Mouse (Mus musculus) frontal cortex, adult 2 months (tissue): ENCODE results near the gene Rhox2e. TPM values are rescaled to one million over a fixed set of nuclear protein-coding genes. Genes with fewer than 3 reads are reported as not detected.
"Not testable (repeated sequence)": the region's sequence is repeated elsewhere in the genome, so short reads cannot be mapped to it uniquely, and the experiment has no call there.

ENCODE experiments used
- DNase-seq, 2 experiments: peaks; one replicate each; pipeline ENCODE4 v3.0.0; 2022; ENCODE audit warnings: low spot score in 1 of 2; ENCODE audit errors: extremely low spot score in 1 of 2
- polyA plus RNA-seq: library from polyadenylated mRNA; depleted of rRNA; stranded (reverse); fragments of >200 nt; gene quantifications from 2 replicates; pipeline ENCODE4 v1.2.3, GENCODE M21; 2012; rRNA removed

Rhox2e gene
- polyA plus RNA-seq: not detected in 2 replicates

GRCm38 (mm10) chrX:37530152-37530551 lies at the start of gene Rhox2e:
TSS of gene Rhox2e (plus strand) at chrX:37530452.
- not testable (repeated sequence) for DNase-seq

DNA sequence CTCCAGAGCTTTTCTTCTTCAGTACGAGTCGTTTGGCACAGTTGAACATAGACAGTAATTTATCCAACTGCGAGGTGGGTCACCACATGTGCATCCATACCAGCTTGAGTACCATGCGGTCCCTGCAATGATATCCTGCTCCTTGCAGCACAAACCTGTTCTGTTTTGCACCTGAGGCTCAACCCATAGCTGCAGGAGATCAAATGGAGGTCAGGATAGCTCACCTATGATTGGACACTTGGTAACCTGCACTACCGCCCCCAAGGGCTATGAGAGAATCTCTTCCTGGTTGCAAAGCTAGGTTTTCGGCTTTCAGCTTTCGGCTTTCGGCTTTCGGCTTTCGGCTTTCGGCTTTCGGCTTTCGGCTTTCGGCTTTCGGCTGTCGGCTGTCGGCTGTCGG lies 16.2 kb upstream of the Rhox2e start, which contains the start of gene Rhox4d:
Rhox4d (plus strand) TSS at position 301 of the 400 bp plus-strand sequence.
- DNase-seq: not testable (repeated sequence)

GRCm38 (mm10) chrX:37541719-37542118 lies 11.5 kb downstream of the Rhox2e start, which contains the start of gene Rhox3e:
TSS of gene Rhox3e (plus strand) at chrX:37542019.
- not testable (repeated sequence) for DNase-seq

GRCm38 (mm10) chrX:37557112-37557511 lies 26.9 kb downstream of the Rhox2e start, which contains the start of gene Rhox4e:
TSS of gene Rhox4e (plus strand) at chrX:37557412.
- DNase-seq: not testable (repeated sequence)

DNA sequence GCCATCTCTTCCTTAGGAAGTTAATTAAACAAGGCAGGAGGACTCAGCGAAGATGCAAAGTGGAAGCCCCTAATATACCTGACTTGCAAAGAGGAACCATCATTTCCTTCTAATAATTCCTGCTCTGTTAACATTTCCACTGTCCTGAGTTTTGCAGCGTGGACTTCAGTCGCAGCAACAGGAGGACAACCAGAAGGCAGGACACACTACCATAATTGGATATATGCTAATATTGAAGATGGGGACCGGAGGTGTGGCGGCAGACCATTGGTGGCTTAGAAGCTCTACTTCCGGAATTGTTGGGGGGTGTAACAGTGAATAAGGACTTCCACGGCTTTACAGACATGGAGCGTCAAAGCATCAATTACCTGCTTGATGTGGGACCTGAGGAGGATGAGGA lies 40.9 kb downstream of the Rhox2e start, which contains the start of gene Rhox2f:
Rhox2f (plus strand) TSS at position 301 of the 400 bp plus-strand sequence.
- DNase-seq: not testable (repeated sequence)

DNA sequence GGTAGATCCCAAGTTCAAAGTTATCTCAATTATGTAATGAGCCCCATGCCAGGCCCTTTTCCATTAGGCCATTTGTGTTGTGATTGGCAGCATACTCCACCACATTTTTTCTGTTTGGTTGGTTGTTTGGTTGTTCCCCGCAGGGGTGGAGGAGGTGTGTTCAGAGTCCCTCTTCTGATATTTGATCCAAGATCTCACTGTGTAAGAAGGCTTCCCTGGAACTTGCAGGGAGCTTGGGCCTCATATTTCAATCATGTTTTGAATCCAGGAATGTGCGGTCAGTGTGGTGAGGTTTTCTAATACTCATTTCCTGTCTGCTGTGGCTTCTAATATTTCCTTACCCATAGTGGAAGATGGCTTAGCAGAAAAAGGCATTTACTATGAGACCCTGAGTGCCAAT lies 42.4 kb downstream of the Rhox2e start:
- DNase-seq: not testable (repeated sequence)

DNA sequence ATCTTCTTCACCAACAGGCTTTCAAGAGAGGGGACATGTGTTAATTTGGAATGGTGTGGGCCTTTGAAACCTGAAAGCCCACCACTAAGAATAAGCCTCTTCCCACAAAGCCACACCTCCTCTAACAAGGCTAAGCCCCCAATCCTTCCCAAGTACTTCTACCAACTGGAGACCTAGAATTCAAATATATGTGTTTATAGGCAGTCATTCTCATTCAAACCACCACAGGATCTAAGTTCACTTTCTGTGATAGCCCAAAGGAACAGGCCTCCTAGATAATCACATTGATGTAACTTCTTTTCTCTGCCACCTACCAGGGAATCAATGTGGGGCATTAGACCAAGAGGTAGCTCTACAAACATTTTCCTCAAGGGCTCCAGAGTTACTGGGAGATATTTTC lies 50.4 kb downstream of the Rhox2e start, which contains the start of gene Rhox3f:
Rhox3f (plus strand) TSS at position 301 of the 400 bp plus-strand sequence.
- DNase-seq: not testable (repeated sequence)

Other genes starting within 250 kb of the Rhox2e start
- gene Rhox3a2, start 150.4 kb upstream of the Rhox2e start, polyA plus RNA-seq: not detected in 2 replicates
- gene Rhox4a2, start 139.6 kb upstream of the Rhox2e start, polyA plus RNA-seq: not detected in 2 replicates
- gene Rhox2b, start 118.4 kb upstream of the Rhox2e start, polyA plus RNA-seq: not detected in 2 replicates
- not detected in 2 replicates for gene Rhox4b, start 98.0 kb upstream of the Rhox2e start, polyA plus RNA-seq
- not detected in 2 replicates for gene Rhox2c, start 76.8 kb upstream of the Rhox2e start, polyA plus RNA-seq
- not detected in 2 replicates for gene Rhox3c, start 71.9 kb upstream of the Rhox2e start, polyA plus RNA-seq
- not detected in 2 replicates for gene Rhox4c, start 50.1 kb upstream of the Rhox2e start, polyA plus RNA-seq
- gene Rhox2d, start 37.0 kb upstream of the Rhox2e start, polyA plus RNA-seq: not detected in 2 replicates
- gene Rhox4d, start 16.1 kb upstream of the Rhox2e start, polyA plus RNA-seq: not detected in 2 replicates
- not detected in 2 replicates for gene Rhox3e, start 11.6 kb downstream of the Rhox2e start, polyA plus RNA-seq
- gene Rhox4e, start 27.0 kb downstream of the Rhox2e start, polyA plus RNA-seq: not detected in 2 replicates
- gene Rhox2f, start 41.0 kb downstream of the Rhox2e start, polyA plus RNA-seq: not detected in 2 replicates
- gene Rhox3f, start 50.5 kb downstream of the Rhox2e start, polyA plus RNA-seq: not detected in 2 replicates
- not detected in 2 replicates for gene Rhox4f, start 77.3 kb downstream of the Rhox2e start, polyA plus RNA-seq
- not detected in 2 replicates for gene Rhox3g, start 98.2 kb downstream of the Rhox2e start, polyA plus RNA-seq
- not detected in 2 replicates for gene Rhox2g, start 113.0 kb downstream of the Rhox2e start, polyA plus RNA-seq
- gene Rhox4g, start 120.9 kb downstream of the Rhox2e start, polyA plus RNA-seq: not detected in 2 replicates
- gene Rhox3h, start 138.3 kb downstream of the Rhox2e start, polyA plus RNA-seq: not detected in 2 replicates
- gene Rhox2h, start 142.8 kb downstream of the Rhox2e start, polyA plus RNA-seq: not detected in 2 replicates